ENCODE assay signal across 12 mouse cellular contexts in genomic region chr9:42464181-42464580, GRCm38 (mm10). TPM values are rescaled to one million over a fixed set of nuclear protein-coding genes. Genes with fewer than 3 reads are reported as not detected.
DNase-seq lines count a peak whose midpoint lies in the region; ATAC-seq and TF ChIP-seq lines count a peak whose summit lies in the region.
"Had no signal": no experiment of that assay in that cellular context is flagged by ENCODE, and none has a peak within 500 bp of the region (broad histone marks: within the 10 kb centered on the region; RNA-seq: fewer than 3 reads in every experiment).

No protein-coding gene starts in this region.

- H3K9ac ChIP-seq in lung, embryonic 16.5 days (ENCODE audit: low read length), result no peak overlapping the region
- H3K9ac ChIP-seq in liver, embryonic 13.5 days, result peak overlapping the region; percentile 52
- H3K9ac ChIP-seq in liver, postnatal 0 days (replicated peaks), result no peak overlapping the region
- H3K9ac ChIP-seq: embryonic facial prominence, embryonic 15.5 days; hindbrain, embryonic 12.5 days; midbrain, embryonic 12.5 days had no signal

- no peak for DNase-seq in layer of hippocampus, adult 2 months (ENCODE audit: low spot score in 2 of 2)
- no peak for DNase-seq in layer of hippocampus, adult 8-10 months (ENCODE audit: low spot score in 2 of 2)
- DNase-seq in lung, postnatal 4 days, result no peak
- no peak for DNase-seq in liver, embryonic 13.5 days
- DNase-seq in liver, postnatal 0 days, result no peak
- DNase-seq in MN1 (ENCODE audit: low spot score), result no peak
- DNase-seq: cerebellum, adult 9-10 months had no signal

- TF ChIP-seq EP300 in liver, postnatal 0 days (IDR thresholded peaks at IDR 0.05; ENCODE audit: low read depth), result no peak

- H3K36me3 ChIP-seq in lung, embryonic 16.5 days (ENCODE audit: control insufficient read depth, insufficient read depth, low read length), result no peaks in the 10 kb centered on the region
- no peaks in the 10 kb centered on the region for H3K36me3 ChIP-seq in liver, embryonic 13.5 days
- H3K36me3 ChIP-seq in liver, postnatal 0 days (replicated peaks; ENCODE audit: insufficient read depth, low read length), result no peaks in the 10 kb centered on the region
- H3K36me3 ChIP-seq: hindbrain, embryonic 12.5 days had no signal

- no peaks in the 10 kb centered on the region for H3K9me3 ChIP-seq in lung, embryonic 16.5 days (ENCODE audit: control insufficient read depth, low read length)
- no peaks in the 10 kb centered on the region for H3K9me3 ChIP-seq in liver, embryonic 13.5 days (replicated peaks)
- H3K9me3 ChIP-seq in liver, postnatal 0 days (ENCODE audit: low read length), result no peaks in the 10 kb centered on the region
- H3K9me3 ChIP-seq: embryonic facial prominence, embryonic 15.5 days; hindbrain, embryonic 12.5 days; midbrain, embryonic 12.5 days had no signal

- no peak overlapping the region for H3K4me3 ChIP-seq in layer of hippocampus, adult 2 months
- H3K4me3 ChIP-seq in lung, embryonic 16.5 days (ENCODE audit: low read length), result no peak overlapping the region
- H3K4me3 ChIP-seq in liver, embryonic 13.5 days (replicated peaks), result no peak overlapping the region
- no peak overlapping the region for H3K4me3 ChIP-seq in liver, postnatal 0 days (ENCODE audit: low read depth, low read length)
- H3K4me3 ChIP-seq: embryonic facial prominence, embryonic 15.5 days; gastrocnemius, adult 2 months; hindbrain, embryonic 12.5 days; midbrain, embryonic 12.5 days had no signal

- peaks cover 52% of the 10 kb centered on the region for H3K4me1 ChIP-seq in lung, embryonic 16.5 days (replicated peaks; ENCODE audit: control insufficient read depth, insufficient read depth, low read length)
- H3K4me1 ChIP-seq in liver, embryonic 13.5 days (replicated peaks), result peaks cover 85% of the 10 kb centered on the region
- peaks cover 62% of the 10 kb centered on the region for H3K4me1 ChIP-seq in liver, postnatal 0 days (ENCODE audit: insufficient read depth)

- no peak overlapping the region for H3K4me2 ChIP-seq in lung, embryonic 16.5 days (ENCODE audit: low read depth, low read length)
- H3K4me2 ChIP-seq in liver, embryonic 13.5 days, result no peak overlapping the region
- no peak overlapping the region for H3K4me2 ChIP-seq in liver, postnatal 0 days (ENCODE audit: low read depth, low read length)
- H3K4me2 ChIP-seq: embryonic facial prominence, embryonic 15.5 days; hindbrain, embryonic 12.5 days; midbrain, embryonic 12.5 days had no signal

- WGBS in lung, embryonic 16.5 days, result 82% methylated on average over 9 of the region's 9 CpGs
- WGBS in liver, embryonic 13.5 days (ENCODE audit: insufficient replicate concordance), result 82% methylated on average over 9 of the region's 9 CpGs
- 86% methylated on average over 9 of the region's 9 CpGs for WGBS in liver, postnatal 0 days (ENCODE audit: insufficient replicate concordance)

- H3K27me3 ChIP-seq in lung, embryonic 16.5 days (ENCODE audit: control insufficient read depth, insufficient read depth, low read depth, low read length), result no peaks in the 10 kb centered on the region
- no peaks in the 10 kb centered on the region for H3K27me3 ChIP-seq in liver, embryonic 13.5 days
- H3K27me3 ChIP-seq in liver, postnatal 0 days (ENCODE audit: insufficient read depth, low read length), result no peaks in the 10 kb centered on the region
- H3K27me3 ChIP-seq: embryonic facial prominence, embryonic 15.5 days; hindbrain, embryonic 12.5 days; midbrain, embryonic 12.5 days had no signal

- H3K27ac ChIP-seq in layer of hippocampus, adult 2 months, result peak overlapping the region; percentile 79; the same call in 1 of the 2 replicates
- H3K27ac ChIP-seq in lung, embryonic 16.5 days (ENCODE audit: low read length), result peak overlapping the region; percentile 21; the same call in 1 of the 2 replicates
- peak overlapping the region; percentile 50 for H3K27ac ChIP-seq in liver, embryonic 13.5 days
- peak overlapping the region; percentile 86; the same call in 1 of the 2 replicates for H3K27ac ChIP-seq in liver, postnatal 0 days (ENCODE audit: low read depth)
- H3K27ac ChIP-seq: embryonic facial prominence, embryonic 15.5 days; hindbrain, embryonic 12.5 days; midbrain, embryonic 12.5 days had no signal

- ATAC-seq in lung, embryonic 16.5 days (ENCODE audit: low read depth), result no peak
- ATAC-seq in liver, embryonic 13.5 days (ENCODE audit: low read depth), result no peak
- no peak for ATAC-seq in liver, postnatal 0 days

- TF ChIP-seq CTCF in layer of hippocampus, adult 2 months (conservative IDR thresholded peaks at IDR 0.05), result no peak
- no peak for TF ChIP-seq CTCF in liver, postnatal 0 days (IDR thresholded peaks at IDR 0.05; ENCODE audit: low read depth)

RNA-seq across cellular contexts. Expression of gene Tbcel, which starts 43.4 kb away (rescaled TPM):
- 10 to 100 TPM; 57.9 to 61.0 TPM for total RNA-seq in layer of hippocampus, adult 2 months (2021)
- total RNA-seq in layer of hippocampus, adult 8-10 months (2022), result 10 to 100 TPM; 49.7 to 60.5 (median 54.2) TPM
- polyA plus RNA-seq in lung, embryonic 16.5 days (2015; fragmentation: Nextera tagmentation; extraction: Ambion mirVana), result 4.2 and 4.8 TPM in 2 replicates
- polyA plus RNA-seq in liver, embryonic 13.5 days (2015; fragmentation: Nextera tagmentation; extraction: Ambion mirVana), result 10.8 and 12.0 TPM in 2 replicates
- 7.0 and 7.6 TPM in 2 replicates for polyA plus RNA-seq in liver, postnatal 0 days (2015; fragmentation: Nextera tagmentation; extraction: Ambion mirVana)

Comparison
In these comparisons a context has a peak if more than half of its experiments do, and no peak if none do; other contexts are left out.
1. H3K27ac ChIP-seq: peak in every context shown above with its lines; median percentile 86 in liver, postnatal 0 days; 79 in layer of hippocampus, adult 2 months; 50 in liver, embryonic 13.5 days; 21 in lung, embryonic 16.5 days.